Mouse (Mus musculus) mesoderm, embryonic 11.5 days (tissue): ENCODE data around the gene Gabarapl2.
"Not testable (repeated sequence)": the region's sequence is repeated elsewhere in the genome, so short reads cannot be mapped to it uniquely, and the experiment has no call there.

Source experiments
- DNase-seq: peaks from one replicate; pipeline ENCODE4 v3.0.0-alpha.2; 2012; ENCODE audit warnings: low read depth, low spot score

Gabarapl2 gene

GRCm38 (mm10) chr8:111934201-111934600, 6.3 kb upstream of the Gabarapl2 start:
- DNase-seq = no peak

- no peak for DNase-seq
Observed at GRCm38 (mm10) chr8:111937184-111937583, 3.3 kb upstream of the Gabarapl2 start.

GRCm38 (mm10) chr8:111938076-111938985, 2.2 kb upstream of the Gabarapl2 start:
- not testable (repeated sequence) for DNase-seq

GRCm38 (mm10) chr8:111939516-111940142, 874 bp upstream of the Gabarapl2 start:
- peak; percentile 39 for DNase-seq

GRCm38 (mm10) chr8:111941101-111941454, 575 bp downstream of the Gabarapl2 start:
- peak; percentile 70 for DNase-seq

GRCm38 (mm10) chr8:111943544-111943943, 3.0 kb downstream of the Gabarapl2 start:
- no peak for DNase-seq

GRCm38 (mm10) chr8:111947144-111947543, 6.6 kb downstream of the Gabarapl2 start:
- no peak for DNase-seq

- DNase-seq = no peak
Observed at GRCm38 (mm10) chr8:111947954-111948353, 7.5 kb downstream of the Gabarapl2 start.

GRCm38 (mm10) chr8:111950846-111951245, 10.3 kb downstream of the Gabarapl2 start:
- no peak for DNase-seq

GRCm38 (mm10) chr8:111951317-111951716, 10.8 kb downstream of the Gabarapl2 start:
- DNase-seq = no peak

GRCm38 (mm10) chr8:111951936-111952335, 11.4 kb downstream of the Gabarapl2 start:
- no peak for DNase-seq

- DNase-seq = no peak
Observed at GRCm38 (mm10) chr8:111954844-111955594, 14.5 kb downstream of the Gabarapl2 start.

GRCm38 (mm10) chr8:111955879-111956278, 15.4 kb downstream of the Gabarapl2 start:
- DNase-seq = no peak

GRCm38 (mm10) chr8:111957231-111957630, 16.7 kb downstream of the Gabarapl2 start:
- no peak for DNase-seq

GRCm38 (mm10) chr8:111960591-111961321, 20.3 kb downstream of the Gabarapl2 start:
- DNase-seq = no peak

GRCm38 (mm10) chr8:111961330-111961729, 20.8 kb downstream of the Gabarapl2 start:
- DNase-seq = peak; percentile 29

- no peak for DNase-seq
Observed at GRCm38 (mm10) chr8:111962589-111962988, 22.1 kb downstream of the Gabarapl2 start.

GRCm38 (mm10) chr8:111963091-111963490, 22.6 kb downstream of the Gabarapl2 start:
- DNase-seq = no peak

- no peak for DNase-seq
Observed at GRCm38 (mm10) chr8:111963546-111963945, 23.0 kb downstream of the Gabarapl2 start.

- no peak for DNase-seq
Observed at GRCm38 (mm10) chr8:111964351-111964750, 23.8 kb downstream of the Gabarapl2 start.

GRCm38 (mm10) chr8:111964849-111965561, 24.5 kb downstream of the Gabarapl2 start:
- DNase-seq = no peak
